Mouse (Mus musculus): ENCODE results near the gene Cnpy1.

GRCm38 (mm10) chr5:28239829-28240228 is 5.8 kb downstream of the Cnpy1 start:
- TF ChIP-seq CTCF (IDR thresholded peaks at IDR 0.05; ENCODE audit: extremely low read depth, insufficient read length, insufficient replicate concordance, low read depth, low read length) (no peak), POLR2A (IDR thresholded peaks at IDR 0.05; ENCODE audit: low read depth, low read length) (no peak)
